Mouse (Mus musculus) ES-CJ7 (cell line): ENCODE measurements around the gene Tmem51.
"Not testable (repeated sequence)": the region's sequence is repeated elsewhere in the genome, so short reads cannot be mapped to it uniquely, and the experiment has no call there.

Experiments
- DNase-seq: peaks from one replicate; pipeline ENCODE4 v3.0.0; 2011; ENCODE audit warnings: low read depth, low spot score

Tmem51 gene

DNA sequence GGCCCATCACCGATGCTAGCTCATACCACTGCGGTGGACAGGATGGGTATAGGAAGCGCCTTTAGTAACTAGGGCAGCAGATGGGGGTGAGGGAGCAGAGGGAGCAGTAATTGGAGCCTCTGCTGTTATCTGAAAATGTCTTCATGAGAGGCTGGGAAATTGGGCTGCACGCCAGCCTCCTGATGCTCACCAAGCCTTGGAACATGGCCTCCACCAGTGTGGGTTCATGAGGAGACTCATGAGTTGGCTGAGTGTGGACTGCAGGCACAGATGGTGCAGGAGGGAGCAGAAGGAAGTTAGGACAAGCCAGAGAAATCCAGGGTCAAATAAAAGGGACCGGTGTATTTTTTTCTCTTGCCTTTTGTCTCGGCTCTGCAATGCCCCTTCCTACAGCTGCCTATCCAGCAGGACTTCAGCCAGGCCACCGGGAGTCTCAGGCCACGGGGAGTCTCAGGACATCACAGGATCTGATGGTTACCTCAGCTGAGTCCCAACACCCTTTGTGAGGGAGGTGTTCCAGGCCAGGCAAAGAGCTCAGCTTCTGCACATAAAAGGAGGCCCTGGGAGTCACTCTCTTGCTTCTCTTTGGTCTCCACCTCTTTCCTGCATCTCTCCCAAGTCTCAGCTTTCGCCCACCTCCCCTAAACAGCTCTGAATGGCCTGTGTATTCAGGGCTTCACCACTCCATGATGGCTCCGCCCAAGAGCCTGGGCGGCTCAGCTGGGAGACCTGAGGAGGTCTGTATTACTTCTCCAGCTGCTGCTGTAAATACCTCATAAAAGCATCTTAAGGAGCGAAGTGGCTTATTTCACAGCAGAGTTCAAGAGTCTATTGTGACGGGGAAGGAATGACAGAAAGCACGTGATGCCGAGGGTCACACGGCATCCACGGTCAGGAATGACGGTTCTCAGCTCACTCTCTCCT is 23.4 kb downstream of the Tmem51 start:
- peak; percentile 63 for DNase-seq

DNA sequence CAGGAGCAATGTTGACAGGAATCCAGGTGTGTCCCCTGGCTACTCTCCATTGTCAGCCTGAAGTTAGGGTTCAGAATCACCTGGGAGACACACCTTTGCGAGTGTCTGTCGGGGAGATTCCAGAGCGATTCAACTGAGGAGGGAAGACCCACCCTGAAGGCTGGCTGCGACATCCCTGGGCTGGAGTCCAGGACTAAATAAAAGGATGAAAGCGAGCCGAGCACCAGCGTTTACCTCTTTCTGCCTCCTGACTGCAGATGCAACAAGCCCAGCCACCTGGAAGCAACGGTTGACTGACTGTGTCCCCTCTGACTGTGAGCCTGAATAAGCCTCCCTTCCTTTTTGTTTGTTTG is 24.3 kb downstream of the Tmem51 start:
- no peak for DNase-seq

DNA sequence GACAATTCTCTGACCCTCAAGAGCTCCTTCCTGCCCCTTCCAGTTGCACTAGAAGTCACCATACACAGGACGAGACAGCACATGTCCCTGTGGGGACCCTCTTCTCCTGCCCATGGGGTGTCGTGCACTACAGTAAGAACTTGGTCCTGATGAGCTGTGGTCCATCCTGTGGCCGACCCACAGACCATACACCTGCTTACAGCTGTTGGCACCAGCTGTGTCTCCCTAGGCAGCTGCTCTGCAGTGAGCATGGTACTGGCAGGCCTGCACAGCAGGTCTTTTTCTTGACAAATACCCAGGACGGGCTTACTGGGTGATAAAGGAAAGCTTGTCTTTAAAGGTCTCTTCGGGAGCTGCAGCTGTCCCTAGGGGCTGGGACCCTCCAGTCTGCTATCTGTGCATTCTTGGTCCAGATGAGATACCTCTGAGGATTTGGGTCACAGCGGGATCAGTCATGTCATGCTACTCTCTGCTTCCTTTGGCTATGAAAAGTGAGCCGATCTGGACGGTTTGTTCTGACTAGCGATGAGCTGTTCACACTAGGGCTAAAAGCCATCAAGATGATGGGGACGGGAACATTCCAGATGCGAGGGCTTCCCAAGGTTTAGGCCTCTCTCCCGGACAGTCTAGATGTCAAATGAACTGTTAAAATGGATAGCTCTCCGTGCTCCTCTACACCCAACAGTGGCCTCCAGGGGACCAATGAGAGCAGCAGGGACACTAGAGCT is 24.8 kb downstream of the Tmem51 start:
- no peak for DNase-seq

DNA sequence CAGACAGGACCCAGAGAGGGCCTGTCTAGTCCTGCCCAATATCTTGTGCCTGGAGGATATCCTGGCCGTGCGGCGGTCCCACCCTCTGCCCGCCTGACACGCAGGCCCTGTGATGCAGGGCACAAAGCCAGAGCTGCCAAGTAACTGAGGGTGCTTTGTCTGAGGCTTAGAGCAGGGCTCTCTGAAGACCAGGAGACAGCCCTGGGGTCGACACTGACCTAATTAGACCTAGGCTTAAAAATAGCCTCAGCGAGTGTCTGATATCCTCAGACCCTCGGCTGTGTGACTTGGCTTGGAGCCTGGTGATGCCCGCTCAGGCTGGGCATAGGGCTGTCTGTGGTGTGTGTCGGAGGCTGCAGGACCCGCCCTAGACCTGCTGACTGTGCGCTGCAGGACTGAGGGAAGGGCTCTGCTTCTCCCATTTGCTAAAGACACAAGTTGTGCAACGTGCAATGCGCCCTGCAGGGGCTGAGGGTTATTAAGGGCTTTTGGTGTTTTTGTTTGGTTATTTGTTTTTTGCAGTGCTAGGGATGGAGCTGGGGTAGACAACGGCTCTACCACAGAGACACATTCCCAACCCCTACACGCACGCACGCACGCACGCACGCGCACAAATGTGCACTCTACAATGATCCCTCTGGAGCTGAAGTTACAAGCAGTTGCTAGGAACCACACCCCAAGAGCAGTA is 26.4 kb downstream of the Tmem51 start:
- no peak for DNase-seq

DNA sequence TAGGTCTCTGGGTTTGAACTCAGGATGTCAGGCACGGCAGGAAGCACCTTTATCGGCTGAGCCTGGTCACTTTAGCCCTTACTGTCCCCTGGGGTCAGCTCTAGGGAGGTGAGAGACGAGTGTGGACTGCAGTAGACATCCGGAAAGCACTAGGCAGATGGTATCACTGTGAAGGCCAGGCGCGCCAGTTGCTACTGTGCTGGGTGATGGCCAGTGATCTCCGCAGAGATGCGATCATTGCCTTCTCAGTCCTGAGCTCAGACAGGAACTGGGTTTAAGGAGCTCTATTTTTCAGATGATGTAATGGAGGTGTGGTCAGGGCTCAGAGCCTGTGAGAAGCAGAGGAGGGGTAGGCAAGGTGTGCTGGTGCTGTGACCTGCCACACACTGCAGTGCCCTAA is 28.5 kb downstream of the Tmem51 start:
- no peak for DNase-seq

DNA sequence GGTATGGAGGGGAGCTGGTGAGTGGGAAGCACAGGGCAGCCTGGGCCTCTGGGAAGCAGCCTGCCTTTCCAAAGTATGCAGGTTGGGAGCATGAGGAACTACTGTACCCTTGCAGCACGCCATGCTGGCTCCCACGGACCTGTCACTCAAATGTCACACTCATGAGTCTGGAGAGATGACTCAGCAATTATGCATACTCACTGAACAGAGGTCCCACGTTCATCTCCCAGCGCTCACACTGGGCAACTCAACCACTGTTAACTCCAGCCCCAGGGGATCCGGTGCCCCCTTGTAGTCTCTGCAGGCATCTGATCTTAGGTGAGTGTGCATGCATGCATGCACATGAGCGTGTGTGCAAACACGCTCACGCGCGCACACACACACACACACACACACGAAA is 29.5 kb downstream of the Tmem51 start:
- no peak for DNase-seq

DNA sequence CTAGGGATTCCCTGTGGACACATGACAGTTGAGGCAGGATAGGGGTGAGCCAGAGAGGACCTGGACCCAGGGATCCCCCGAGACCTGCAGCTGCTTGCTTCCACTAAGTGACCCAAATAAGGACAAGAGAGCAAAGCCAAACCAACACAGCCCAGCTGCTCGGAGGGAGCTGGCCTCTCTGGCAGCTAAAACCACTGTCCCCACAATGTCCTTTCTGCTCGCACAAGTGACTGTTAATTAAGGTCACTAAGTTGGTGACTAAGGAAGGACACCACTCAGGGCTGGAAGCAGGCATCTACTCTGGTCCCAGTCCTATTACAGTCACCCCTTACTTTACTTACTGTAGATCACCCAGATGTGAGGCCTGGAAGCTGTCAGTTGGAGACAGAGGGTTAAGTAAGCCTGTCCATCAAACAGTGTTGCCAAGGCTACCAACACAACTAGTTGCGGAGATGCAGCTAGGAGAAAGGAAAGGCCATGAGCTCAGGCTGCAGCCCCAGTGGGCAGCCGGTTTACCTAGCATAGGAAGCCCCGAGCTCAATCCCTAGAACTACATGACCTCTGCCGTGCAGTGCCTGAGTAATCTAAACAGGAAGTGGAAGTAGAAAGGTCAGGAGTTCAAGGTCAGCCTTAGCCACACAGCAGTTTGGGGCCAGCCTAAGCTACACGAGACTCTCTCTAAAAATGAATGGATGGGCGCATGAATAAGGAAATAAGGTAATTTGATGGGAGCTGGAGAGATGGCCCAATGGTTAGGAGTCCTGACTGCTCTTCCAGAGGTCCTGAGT is 30.2 kb downstream of the Tmem51 start:
- DNase-seq = peak; percentile 74

DNA sequence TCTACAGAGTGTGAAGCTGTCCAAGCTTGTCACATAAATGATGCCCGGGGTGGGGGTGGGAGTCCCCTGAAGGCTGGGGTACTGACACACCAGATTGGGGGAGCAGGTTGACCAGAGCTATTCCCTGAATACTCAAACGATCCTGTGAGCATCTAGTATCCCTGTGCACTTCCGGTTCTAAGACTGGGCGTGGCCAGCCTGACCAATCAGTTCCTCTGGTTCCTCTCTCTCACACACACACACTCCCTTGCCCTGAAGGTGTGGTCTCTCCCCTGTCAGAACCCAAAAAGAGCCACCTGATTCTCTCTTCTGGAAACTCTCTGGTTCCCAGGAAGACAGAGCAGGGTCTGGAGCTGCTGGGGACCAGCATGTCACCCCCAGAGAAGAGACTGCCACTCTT is 30.8 kb downstream of the Tmem51 start:
- no peak for DNase-seq

DNA sequence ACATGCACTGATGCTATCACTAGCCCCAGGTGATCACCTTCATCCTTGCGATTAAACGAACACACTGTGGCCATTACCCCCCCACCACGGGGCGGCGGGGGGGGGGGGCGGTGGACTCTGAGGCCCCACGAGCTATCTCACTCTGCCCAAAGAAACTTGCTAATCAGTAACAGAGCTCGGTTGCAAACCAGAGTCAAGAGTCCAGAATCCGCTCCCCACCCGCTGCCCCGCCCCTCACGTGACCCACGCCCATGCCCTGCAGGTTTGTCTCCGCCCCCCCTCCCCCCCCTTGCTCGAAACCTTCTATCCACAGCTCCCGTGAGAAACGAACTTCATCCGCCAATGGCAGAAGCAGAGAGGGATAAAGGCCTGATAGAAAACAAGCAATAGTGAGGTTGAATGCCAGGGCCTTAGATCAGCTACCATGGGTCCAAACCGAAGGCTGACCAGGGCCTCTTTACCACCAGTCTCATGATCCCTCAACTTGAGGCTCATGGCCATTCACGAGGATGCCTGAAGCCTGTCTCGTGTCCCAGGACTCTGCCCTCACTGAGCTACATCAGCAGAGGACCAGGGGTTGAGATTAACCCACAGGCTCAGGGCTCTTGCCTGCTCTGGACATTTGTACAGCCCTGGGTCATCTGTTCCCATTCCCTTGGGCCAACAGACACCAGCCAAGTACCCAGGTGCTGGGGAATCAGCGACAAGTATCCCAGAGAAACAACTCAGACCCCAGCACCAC is 31.5 kb downstream of the Tmem51 start:
- no peak for DNase-seq

DNA sequence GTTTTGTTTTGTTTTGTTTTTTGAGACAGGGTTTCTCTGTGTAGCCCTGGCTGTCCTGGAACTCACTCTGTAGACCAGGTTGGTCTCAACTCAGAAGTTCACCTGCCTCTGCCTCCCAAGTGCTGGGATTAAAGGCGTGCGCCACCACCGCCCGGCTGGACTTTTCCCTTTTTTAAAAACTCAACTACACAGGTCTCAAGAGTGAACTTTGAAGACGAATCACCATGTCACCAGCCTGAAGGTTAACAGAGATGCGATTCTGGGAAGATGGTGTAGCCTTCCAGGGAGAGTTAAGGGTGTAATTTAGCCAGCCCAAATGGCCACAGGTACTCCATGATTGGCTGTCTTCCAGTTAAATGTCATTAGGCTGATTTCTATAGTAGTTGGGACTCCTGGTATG is 32.2 kb downstream of the Tmem51 start:
- not testable (repeated sequence) for DNase-seq

DNA sequence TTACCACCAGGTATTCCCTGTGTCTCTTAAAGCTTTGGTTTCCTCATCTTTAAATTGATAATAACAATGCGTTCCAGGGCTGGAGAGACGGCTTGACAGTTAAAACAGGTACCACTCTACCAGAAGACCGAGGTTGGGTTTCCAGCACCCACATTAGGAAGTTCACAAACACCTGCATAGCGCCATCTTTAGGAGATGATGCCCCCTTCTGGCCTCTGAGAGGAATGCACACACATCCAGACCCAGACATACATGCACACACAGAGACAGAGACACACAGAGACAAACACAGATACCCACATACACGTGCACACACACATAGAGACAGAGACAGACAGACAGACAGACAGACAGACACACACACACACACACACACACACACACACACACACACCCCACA is 34.1 kb downstream of the Tmem51 start:
- no peak for DNase-seq

DNA sequence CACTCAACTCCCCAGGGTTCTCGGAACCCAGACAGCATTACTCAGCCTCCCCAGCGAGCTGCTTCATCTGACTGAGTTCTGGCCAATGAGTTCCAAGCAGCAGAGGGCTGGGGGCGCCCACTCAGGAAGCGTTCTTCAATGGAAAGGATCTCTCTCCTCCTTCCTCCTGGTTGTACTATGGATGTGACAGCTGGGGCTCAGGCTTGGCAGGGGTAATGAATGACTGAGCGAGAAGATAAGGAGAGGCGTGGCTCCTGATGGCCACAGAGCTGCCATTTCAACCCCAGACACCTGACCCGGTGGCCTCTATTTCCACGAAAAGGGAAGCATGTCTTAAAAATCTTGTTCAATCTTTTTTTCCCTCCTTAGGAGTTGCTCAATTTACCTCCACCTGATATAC is 35.7 kb downstream of the Tmem51 start:
- no peak for DNase-seq

DNA sequence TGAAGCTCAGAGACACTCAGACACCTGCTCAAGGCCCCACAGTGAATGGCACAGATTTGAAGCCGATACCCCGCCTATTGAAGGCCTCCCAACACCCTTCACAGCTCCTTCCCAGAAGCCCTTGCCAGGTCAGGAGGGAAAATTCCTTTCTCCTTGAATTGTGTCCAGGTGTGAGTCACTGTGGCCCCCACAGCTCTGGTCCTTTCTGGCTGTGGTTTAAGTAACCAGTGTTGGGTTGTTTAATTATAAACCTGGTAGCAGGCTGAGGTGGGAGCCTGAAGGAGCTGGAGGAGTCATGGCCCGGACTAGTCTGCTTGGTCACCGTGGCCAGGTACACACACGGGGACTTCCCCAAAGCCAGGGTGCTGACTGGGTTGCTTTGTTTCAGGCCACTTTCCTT is 37.1 kb downstream of the Tmem51 start:
- DNase-seq = no peak

DNA sequence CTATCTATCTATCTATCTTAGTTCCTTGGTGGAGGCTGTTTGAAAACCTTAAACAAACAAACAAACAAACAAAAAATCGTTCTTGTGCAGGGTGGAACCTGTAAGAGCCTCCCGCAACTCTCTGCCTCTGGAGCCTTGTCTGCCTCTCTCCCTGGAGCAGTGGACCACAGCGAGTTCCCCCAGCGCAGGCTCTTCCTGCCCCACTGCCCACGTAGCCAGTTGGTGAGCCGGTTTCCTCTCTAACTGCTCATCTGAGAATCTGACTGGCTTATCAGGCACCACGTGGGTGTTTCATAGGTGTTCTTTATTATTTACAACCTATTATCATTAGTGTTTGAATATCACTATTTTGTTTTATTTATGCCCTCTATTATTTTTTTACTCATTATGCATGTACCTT is 37.6 kb downstream of the Tmem51 start:
- DNase-seq = no peak

DNA sequence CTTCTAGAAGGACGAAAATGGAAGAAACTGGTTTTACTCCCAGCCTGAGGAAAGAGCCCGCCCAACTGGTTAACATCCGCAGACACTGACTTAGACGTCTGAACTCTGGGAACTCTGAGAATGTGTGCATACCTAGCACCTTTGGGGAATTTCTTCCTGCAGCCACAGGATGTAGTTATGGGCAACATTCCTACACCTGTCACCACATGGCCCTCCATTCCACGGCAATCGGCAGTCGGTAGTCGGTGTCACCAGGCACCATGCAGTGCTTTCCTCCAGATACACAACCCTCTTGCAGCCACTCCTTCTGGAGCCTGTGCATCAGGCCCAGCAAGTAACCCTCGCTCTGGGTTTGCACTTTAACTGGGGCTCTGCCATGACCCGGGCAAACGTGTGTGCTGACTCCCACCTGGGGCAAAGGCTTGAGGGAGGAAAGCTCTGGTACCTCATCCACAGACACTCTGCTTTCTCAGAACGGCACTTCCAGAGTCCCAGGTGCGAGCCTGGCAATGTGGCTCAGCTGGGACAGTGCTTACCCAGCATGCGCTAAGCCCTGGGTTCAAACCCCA is 38.4 kb downstream of the Tmem51 start:
- DNase-seq = no peak

DNA sequence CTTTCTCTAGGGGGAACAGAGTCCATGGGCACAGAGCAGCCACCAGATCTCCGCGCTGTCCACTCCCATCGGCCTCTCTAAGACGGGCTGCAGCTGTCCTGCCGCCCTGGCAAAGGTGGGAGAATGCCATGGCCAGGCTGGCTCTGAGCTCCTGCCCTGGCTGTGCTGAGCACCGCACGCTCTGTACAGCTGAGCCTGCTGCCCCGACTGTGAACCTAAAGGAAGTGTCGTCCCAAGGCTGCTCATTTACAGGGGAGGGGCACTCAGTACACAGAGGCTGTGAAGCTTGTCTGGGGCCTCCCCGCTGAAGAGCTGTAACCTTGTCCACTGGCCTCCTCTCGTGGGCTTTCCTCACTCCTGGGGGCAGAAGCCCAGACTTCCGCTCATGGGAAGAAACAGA is 39.7 kb downstream of the Tmem51 start:
- DNase-seq = no peak

DNA sequence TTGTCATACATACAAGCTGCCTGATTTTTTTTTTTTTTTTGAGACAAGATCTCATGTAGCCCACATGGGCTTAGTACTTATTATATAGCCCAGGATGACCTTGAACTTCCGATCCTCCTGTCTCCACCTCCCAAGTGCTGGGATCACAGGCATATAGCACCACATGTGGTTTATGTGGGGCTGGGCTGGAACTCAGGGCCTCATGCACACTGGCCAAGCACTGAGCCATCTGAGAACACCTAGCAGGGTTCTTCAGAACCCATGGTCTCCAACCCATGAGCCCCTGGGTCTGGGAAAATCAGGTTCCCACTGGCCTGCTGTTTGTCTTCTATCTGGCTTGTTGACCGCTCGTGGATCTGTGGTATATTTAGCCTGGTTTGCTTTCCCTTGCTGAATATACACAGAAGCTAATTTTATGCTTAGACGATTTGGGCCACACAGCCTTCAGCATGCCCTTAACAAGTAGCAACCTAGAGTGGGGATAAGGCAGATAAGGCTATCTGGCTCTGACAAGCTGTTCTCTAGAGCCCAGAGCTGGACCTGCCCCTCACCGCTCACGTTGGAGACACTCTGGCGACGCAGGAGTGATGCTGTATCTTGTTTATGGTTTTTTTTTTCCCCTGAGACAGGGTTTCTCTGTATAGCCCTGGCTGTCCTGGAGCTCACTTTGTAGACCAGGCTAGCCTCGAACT is 44.3 kb downstream of the Tmem51 start:
- no peak for DNase-seq

DNA sequence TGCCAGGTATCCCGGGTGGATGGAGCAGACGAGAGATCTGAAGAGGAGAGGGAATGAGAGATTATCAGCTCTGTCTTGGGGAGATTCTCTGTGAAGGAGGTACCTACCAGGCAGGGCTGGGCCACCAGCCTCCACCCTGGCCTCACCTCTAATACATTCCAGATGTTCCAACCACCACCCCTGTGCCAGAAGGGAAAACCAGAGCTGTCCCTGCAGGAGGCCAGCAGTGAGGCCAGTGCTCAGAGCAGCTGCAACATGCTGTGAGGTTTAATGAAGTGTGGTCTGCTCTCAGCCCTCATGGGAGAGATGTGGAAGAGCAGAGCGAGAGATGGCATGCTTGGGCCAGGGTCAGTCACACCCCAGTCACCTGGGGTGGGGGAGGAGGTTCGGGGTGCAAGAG is 46.2 kb downstream of the Tmem51 start:
- DNase-seq = no peak

DNA sequence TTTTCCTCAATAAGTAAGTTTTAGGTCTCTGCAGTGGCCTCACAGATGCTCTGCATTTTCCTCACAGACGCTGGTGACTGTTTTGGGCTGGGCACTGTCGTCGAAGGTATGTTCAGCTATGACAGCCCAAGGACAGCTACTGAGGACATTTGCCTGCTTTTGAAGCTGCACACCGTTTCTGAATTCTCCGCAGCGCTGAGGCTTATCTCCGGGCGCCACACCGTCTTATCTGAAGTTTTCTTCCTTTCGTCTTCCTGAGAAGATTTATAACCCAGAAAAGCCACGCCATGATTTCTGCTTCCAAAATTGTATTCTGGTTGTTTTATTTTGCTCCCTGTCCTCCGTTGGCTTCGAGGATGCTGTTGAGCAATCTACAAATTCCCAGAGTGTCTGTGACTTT is 55.6 kb downstream of the Tmem51 start:
- no peak for DNase-seq

DNA sequence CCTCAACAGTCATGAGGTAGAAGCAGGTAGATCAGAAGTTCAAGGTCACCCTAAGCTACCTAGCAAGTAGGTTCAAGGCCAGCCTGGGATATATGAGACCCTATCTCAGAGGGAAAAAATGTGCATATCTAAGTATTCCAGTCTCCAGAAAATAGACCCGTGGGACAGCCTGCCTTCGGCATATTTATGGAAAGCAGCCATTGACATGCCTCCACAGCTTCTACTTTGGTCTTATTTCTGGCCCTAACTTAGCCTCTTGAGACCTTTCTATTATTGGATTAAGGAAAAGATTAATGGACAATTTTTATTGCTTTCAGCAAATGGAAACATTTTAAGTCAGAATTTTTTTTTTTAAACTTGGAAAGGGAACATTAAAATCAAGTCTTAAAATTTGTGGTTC is 57.1 kb downstream of the Tmem51 start:
- no peak for DNase-seq
